Mouse (Mus musculus): ENCODE measurements around the gene Ccdc149. TPM values are rescaled to one million over a fixed set of nuclear protein-coding genes. Genes with fewer than 3 reads are reported as not detected.

Ccdc149 gene
- not detected for polyA plus RNA-seq (2017; shearing (Covaris generic))

DNA sequence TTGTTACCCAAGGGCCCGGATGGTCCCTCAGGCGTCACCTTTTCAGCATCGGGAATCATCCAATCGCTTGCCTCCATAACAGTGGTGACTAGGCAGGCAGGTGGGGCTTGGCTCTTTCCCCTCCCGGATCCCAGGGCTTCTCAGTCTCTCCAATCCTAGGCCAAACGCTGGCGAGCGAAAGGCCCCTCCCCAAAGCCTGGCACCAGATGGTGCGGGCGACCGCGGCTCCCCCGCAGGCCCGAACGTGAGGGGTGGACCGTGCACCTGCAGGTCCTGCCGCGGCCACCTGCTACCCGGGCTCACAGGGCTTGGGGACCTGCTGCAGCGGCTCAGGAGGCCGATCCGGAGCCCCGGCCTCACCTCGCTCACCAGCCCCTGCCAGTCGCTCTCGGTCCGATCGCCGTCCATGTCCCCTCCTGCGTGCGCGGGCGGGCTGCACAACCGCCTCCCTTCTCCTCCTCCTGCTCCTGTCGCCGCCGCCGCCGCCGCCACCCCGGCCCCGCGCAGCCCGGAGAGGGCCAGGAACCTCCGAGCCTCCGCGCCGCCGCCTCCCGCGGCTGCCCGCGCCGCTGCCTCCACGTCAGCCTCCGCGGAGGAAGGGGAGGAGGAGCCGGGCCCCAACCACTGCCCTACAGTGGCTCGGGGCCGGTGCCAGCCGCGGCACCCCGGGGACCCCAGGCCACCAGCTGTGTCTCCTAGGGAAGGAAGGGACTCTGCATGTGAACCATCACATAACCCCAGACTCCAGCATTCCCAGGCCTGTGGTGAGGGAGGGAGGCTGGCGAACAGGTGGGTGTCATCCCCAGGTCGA lies at the start of gene Ccdc149:
Gene Ccdc149 (minus strand): TSS at position 531 of the 811 bp plus-strand sequence.
- no peak for ATAC-seq

DNA sequence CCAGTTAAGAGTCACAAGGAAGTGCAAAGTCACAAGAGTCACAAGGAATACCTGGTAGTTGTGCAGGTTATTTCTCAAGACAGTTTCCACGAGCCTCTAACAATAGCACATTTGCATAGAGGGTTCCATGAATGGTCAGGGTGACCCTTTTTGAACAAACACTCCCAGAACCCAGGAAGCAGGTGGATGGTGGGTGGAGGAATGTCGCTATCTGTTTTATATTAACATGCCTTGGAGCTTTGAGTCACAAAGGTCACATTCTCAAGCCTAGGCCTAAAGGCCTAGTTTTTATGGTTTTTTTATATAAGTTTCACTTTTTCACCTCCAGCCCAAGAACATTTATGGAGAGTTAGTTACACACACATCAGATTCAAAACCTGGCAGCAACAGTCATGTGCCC lies 48.6 kb upstream of the Ccdc149 start:
- ATAC-seq: no peak

DNA sequence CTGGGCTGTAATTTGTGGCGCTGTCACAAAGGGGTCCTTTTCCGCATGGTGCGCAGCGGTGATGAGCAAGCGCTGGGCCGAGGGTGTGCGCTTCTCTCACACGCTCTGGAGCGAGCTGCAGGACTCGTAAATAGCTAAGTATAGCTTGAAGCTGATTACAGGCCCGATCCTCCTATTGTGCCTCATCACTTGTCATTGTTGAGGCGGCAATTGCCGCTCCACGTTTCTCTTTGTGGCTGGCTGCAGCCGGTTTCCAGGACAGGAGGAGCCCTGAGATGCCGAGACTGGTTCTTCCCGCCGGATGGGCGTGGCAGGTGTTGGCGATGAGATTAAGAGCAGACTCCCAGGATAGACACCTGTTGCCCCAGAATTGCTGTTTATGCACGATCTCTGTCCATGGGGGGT lies 44.8 kb upstream of the Ccdc149 start:
- ATAC-seq: no peak

DNA sequence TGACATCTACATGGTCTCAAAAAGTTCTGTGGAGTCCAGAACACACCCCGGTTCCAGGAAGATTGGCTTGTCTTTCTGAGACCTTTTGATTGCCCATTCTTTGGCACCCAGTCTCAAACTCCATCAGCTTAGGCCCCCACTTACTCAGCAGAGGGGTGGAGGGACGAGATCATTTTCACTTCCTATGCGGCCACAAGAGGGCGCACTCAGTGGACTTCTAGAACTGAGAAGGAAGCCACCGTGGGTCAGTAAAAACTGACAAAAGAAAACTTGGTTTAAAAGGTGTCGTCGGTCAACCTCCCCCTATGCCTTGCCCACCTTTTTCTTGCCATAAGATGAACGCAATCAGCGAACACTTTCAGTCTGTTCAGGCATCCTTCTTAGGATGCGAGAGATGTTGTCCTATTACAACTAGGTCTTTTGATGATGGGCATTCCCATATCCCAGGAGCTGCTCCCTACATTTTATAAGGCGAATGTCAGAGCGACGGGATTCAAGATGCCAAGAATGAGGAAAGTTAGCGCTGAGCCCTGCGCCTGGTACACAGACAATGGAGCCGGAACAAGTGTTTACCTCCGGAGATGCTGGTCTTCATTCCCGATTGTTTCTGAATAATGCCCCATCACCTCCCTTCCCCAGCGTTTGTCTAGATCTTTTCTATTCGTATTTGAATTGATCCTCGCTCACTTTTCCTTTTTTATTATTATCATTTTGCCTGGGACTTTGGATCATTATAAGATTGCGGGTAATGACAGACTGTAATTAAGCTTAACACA lies 44.1 kb upstream of the Ccdc149 start:
- ATAC-seq: no peak

DNA sequence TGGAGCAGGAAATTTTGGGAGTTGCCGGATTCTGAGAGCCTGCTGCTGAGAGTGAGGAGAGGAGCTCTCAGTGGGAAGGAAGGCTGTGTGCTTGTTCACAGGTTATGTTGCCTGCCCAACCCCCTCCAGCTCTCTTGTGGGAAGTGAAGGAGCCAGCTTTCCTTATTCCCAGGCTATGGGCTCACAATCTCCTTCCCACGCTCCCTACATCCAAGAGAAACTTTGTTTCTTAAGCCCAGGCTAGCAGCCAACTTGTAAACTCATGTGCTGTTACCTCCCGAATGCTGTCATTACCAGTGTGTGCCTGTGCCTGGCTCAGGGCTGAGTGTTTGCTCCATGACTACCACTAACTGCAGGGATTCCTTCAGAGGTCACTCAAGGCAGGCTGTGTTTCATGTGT lies 39.8 kb upstream of the Ccdc149 start:
- no peak for ATAC-seq

DNA sequence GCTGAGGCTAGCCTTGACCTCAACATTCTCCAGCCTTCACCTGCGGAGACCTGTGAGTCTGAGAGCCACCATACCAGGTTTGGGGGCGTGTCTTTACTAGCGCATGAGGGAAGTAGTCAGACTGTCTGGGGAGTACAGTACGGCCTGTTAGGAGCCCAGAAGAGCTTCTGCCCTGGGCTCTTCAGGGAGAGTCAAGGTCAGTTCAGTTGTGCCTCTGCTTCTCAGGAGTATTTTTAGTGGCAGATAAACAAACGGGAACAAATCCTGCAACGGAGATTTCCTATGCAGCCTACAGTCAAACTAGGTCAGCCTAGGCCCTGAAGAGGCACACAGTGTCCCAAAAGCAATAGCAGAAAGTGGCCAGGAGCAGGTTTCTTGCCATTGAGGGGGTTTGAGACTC lies 38.1 kb upstream of the Ccdc149 start:
- no peak for ATAC-seq

DNA sequence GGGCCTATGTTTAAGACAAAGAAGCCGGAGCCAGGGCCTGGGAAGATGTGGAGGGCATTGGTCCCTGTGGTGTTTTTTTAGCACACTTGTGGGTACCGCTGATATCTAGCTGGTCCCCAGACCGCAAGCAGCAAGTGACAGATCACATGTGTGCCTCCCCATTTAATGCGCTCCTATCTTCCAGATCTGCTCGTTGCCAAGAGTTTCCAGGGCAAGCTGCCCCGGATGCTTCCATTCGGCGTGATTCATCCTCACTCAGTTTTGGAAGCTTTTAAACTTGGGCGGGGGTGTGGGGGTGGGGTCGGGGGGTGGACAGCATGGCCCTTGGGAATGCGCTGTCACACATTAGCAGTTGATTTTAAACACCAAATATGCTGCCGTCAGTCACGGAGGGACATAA lies 33.3 kb upstream of the Ccdc149 start:
- ATAC-seq: no peak

DNA sequence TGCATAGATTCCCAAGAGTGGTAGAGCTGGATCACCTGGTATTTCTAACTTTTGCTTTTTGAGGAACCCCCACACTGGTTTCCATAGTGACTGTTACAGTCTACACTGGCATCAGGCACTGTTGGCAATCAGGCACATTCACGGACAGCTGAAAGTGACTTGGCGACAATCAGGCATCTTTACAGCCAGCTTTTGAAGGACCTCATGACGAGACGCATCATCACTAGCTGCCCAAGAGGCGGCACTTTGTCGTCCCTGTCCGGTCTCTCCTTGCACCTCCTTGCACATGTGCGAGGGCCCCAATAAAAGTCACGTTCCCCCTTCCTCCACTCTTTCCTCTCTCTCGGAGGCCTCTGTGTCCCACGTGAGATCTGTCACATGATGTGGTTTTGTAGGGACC lies 32.8 kb upstream of the Ccdc149 start:
- no peak for ATAC-seq

DNA sequence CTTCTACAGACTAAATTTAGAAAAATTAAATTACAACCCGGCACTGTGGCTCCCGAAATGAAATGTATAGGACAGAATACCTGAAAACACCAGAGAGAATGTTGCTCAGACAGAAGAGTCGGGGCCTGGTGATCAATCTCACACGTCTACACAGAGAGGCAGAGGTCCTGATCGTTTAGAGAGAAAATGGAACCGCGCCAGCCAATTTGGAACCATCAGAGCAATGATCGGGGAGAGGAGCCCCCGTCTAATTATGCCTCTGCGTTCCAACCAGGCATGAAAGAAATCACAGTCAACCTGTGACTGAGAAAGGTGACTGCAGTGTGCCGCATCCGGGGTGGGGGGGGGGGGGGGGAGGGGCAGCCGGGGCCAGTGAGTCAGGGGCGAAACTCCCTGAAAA lies 24.4 kb upstream of the Ccdc149 start:
- ATAC-seq: no peak

DNA sequence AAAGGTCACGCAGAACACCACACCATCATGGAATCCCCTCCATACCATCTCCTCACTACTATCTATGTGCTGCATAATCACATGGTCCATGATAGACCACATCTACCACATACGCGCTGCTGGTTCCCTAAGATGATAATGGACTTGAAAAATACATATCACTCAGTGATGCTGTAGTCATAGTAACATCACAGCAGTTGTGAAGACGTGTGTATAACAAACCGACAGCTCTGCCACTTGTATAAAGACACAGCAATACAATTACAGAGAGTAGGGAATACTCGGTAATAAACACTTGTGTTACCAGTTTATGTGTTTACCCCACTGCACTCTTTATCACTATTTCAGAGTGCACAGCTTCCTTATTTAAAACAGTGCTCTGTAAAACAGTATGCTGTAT lies 20.2 kb upstream of the Ccdc149 start:
- ATAC-seq: no peak

DNA sequence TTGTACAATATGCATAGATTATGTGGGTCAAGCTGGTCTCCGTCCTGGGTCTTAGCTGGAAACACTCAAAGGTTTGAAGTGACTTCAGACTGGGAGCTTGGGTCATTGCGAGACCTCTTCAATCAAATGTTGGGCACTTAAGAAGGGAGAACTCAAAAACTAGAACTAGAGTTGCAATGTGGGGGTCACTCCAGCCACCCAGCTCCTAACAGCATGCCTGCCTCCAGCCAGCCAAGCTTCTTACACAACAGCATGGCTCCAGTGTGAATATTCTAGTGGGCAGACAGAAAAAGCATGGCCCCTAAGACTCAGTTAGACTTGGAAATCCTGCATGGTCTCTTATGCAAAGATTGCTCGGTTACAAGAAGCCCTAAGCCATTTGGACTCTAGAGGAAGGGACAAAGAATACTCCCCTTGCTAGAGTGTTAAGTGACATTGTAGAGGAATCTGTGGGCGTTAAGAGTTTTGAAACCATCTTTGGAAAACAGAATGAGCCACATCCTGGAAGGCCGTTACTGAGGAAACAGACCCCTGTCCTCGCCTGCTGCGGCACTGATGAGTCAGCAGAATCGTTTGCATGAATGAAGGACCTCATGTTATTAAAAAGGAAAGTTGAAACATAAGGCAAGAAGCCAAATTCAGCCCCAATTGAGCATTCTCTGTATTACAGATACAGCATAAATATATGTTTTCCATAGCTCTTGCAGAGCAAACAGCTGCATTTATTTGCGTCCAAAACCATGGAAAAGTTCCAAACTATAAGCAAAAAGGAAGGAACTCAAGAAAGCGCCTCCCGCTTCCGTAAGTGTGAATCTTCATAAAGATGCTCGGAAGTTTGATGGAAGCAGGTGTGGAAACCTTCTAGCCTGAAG lies 16.5 kb upstream of the Ccdc149 start:
- no peak for ATAC-seq

DNA sequence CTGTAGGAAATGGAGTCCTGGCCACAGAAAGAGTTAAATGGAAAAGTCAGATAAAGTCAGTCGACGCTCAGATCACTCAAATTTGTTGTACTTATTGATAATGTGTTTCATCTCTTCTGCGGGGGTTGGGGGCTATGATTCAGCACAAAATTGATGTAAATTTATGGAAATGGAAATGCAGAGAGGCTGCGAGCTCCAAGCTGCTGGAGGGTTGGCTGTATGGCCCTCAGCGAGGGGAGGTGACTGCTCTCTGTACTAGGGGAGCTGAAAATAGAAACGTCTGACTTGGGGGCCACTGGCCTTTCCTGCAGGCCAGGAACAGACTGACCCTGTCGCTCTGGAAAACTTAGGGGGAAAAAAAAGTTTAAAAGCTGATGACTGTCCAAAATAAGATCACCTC lies 5.5 kb upstream of the Ccdc149 start:
- ATAC-seq: no peak

DNA sequence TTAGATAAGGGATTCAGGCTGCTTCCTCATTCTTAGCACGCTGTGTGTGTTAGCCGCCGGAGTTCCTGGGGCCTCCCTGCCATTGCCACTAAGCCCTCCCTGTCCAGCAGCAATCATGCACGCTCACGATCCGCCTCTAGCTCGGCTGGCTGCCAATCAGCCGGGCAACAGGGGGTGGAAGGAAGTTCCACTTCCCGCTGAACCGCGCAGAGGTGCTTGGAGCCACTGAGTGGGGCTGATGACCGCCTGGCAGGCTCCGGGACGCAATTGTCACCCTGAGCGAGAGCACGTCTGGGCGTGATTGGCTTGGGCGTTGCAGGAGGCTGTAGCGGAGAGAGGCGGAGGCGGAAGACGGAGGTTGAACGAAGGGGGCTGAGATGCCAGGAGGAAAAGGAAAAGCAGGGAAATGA lies 5.0 kb upstream of the Ccdc149 start:
- ATAC-seq: no peak

DNA sequence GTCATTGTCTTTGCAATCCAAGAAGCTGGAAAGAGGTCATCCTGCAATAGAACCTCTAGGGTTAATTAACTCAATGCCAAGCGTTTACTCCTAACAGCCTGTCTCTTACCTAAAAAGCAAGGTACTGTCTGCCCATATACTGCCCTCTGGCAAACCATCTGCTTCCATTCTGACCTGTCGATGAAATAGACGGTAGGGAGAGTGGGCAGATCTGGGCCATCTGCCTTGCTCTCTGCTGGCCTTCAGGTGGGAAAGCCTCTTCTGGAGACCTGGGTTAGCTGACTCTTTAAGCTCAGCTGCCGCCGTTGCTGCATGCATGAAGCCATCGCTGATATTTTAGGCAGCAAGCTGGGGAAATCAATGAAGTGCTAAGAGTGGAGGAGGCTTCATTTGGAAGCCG lies 2.7 kb upstream of the Ccdc149 start:
- no peak for ATAC-seq

DNA sequence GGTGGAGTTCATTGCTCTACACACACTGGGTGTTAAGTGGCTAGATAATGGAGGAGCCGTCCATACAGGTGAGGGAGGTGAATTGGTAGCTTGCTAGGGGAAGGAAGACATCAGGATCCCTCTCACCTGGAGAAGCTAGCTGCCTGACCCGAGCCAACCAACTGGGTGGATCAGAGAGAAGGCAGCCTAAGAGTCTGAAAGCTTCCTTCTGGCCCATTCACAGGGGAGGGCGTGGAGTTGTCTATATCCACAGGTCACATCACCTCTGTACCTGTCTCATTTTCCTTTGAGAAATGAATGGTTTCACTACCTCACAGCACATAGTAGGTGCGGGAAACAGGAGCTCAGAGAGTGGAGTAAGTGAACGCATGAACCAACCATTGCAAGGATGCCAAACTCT lies 770 bp downstream of the Ccdc149 start:
- ATAC-seq: no peak

DNA sequence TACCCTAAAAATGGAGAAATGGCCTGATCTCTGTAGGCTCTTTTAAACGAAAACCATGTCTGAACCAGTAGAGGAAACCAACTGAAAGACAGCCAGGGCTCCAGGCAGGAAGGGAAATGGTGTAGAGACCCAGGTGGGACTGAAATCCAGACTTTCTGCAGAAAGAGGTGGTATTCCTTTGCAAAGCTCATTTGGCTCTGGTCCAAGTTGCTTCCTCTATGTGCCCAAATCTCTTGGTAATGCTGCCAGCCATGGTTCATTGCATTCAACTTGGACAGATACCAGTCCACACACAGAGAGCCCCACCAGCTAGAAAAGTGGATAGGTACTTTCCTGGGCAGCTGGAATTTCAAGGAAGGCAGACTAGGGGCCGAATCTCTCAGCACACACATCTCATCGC lies 3.5 kb downstream of the Ccdc149 start:
- ATAC-seq: no peak

DNA sequence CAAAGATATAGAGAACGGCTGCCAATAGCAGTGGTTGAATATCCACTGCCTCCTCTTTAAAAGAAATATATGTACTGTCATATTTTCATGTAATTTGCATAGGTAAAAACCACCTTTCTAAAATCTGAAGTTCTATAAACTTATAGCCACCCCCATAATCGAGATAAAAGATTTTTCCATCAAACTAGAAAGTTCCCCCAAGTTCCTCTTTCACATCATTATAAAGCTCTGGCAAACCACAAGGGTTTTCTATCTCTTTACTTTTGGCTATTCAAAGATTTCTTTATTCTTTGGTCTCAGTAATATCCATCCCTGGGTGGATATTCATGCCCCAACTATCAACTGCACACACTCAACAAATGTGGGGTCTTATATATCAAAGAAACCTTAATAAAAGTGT lies 8.9 kb downstream of the Ccdc149 start:
- ATAC-seq: no peak

DNA sequence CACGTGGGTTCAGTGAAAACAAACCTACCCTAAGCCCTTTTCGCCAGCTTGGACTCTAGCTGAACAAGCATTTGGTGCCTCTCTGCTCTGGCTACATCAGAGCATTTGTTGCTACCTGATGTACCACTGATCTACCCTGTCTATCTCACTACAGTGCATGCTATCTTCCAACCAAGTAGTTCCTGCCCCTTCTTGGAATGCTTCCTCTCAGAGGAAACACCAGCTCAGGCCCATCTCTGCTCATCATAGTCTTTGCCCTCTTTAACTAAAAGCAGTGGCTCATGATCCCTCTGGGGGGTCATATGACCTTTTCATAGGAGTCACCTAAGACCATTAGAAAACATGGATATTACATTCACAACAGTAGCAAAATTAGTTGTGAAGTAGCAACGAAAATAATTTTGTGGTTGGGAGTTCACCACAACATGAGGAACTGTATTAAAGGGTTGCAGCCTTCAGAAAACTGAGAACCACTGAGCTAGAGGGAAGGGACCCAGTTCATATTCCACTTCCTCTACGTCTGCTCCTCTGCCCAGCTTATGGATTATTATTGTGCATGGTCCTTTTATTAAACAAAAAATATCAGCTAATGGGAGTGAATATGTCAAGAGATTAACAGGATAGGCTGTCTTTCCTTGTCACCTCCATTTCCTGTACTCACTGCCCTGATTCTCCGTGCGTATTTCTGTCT lies 9.7 kb downstream of the Ccdc149 start:
- no peak for ATAC-seq

DNA sequence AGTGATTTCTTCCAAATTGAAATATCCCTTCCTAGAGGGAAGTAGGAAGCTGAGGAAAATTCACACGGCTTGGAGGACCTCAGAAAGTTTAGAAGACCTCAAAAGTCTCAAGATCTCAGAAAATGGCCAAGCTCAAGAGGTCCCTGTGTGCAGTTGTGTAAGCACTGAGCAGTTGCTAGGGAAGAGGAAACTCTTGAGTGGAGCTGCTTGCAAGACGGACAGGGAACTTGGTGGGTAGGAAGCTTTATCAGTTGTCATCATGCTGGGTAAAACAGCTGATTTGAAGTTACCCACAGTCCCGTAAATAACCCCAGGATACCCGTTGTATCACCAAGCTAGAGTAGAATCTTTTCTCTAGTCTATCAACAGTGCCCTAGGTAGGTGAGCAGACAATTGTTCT lies 12.0 kb downstream of the Ccdc149 start:
- no peak for ATAC-seq

DNA sequence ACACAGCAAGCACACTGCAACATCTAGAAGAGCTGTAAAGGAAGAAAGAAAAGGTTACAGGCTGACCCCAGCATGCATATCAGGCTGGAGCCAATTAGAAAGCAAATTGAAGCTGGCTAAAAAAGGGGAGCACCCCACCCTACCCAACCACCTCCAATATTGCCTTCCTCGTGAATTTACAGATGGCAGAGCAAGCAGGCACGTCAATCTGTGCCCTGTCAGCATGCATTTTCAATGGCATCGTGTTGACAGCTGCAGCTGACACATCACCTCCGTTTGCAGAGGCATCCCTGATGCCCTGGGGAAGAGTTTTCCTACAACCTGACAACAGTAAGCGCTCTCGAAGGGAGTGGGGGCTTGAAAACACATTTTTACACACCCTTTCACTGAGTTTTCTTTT lies 14.2 kb downstream of the Ccdc149 start:
- no peak for ATAC-seq

DNA sequence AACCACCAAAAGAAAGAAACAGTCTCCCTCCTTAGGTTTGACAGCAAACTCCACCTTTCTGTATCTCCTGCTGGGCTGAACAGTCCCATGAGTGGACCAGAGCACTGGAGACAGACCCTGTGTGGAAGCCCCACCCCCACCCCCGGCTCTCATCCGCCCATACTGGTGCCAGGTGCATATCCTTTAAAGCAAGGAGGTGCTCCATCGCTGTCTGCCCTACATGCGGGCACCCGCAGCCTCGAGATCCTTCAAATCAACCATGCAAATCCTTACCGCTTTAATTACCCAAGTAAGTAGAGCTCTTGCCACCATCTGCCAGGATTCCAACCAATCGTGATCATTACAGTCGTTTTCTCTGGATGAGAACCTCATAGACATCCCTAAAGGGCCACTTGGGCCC lies 20.5 kb downstream of the Ccdc149 start:
- no peak for ATAC-seq

DNA sequence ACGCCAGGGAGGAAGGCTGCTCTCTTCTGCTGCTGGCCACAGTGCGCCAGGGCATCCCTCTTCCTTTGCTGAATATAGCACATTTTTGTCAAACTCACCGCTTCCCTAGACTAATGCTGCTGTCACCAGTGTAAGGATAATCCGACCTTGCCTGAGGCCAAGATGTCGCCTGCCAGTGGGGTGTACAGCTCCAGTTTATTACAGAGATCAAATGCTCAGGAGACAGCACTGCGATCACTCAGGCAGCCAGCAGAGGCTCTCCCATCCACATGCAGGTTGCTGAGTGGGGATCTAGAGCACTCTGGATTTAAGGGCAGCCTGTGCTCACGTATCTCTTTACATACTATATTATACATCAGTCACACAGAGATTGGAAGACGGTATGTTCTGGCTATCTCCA lies 22.1 kb downstream of the Ccdc149 start:
- no peak for ATAC-seq

DNA sequence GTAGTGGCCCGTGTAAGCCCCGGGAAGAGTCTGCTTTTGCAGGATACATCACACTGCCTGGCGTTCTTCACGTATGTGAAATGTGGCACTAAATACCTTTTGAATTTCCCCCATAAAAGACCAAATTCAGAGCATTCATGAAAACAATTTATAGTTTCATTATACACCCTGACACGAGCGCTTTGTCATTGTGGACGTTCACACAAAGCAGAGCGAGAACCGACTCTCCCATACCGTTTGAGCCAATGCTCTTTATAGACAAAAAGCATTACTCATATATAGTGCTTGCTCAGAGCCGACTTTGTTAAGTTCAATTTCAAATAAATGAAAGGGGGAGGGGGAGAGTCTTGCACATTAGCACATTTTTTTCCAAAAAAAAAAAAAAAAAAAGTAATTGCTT lies 31.0 kb downstream of the Ccdc149 start:
- no peak for ATAC-seq
